Mouse (Mus musculus) lung, postnatal 4 days (tissue): ENCODE measurements at regions not wholly inside any gene's neighbourhood (a gene's known extent, or its start where the extent isn't known, plus 50 kb on each side); places are given as distances from the start of the nearest gene placed in this dataset.

Source experiments
- DNase-seq, 2 experiments: peaks; one replicate each; pipeline ENCODE4 v3.0.0; 2021

- DNase-seq, result no peak
Measured at GRCm38 (mm10) chr8:26288163-26288562, 168.8 kb downstream of the Gm45692 start.

GRCm38 (mm10) chr8:26298066-26298804 is 178.9 kb downstream of the Gm45692 start:
- no peak for DNase-seq

DNA sequence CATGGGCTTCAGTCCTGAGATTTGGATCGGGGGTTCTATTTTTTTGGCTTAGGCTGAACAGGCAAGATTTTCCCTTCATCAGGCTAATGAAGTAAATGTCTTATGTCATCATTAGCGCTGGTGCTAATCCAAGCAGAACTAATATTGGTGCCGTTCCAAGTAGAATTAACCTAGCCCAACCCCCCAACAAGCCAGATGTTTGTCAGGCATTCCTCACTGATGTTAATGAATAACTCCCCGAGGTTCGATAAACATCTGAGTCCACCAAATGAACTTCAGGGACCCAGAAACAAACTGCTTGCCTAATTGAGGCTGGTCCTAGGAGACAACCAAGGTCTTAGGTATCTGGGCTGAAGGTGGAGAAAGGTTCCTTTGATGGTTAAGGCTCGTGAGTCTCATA is 180.9 kb downstream of the Gm45692 start:
- DNase-seq, result no peak

DNA sequence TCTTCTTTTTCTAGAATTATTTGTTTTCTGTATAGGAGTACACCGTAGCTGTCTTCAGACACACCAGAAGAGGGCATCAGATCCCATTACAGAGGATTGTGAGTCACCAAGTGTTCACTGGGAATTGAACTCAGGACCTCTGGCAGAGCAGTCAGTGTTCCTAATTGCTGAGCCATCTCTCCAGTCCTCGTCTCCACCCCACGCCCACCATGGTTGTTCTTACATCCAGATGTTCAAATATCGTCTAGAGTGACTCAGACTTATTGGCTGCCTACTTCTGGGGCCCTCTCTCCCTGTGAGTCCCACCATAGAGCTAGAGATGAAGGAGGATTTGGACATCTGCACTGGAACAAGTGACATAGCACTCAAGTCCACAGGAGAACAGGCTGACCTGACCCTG is 182.6 kb downstream of the Gm45692 start:
- DNase-seq, result no peak

DNA sequence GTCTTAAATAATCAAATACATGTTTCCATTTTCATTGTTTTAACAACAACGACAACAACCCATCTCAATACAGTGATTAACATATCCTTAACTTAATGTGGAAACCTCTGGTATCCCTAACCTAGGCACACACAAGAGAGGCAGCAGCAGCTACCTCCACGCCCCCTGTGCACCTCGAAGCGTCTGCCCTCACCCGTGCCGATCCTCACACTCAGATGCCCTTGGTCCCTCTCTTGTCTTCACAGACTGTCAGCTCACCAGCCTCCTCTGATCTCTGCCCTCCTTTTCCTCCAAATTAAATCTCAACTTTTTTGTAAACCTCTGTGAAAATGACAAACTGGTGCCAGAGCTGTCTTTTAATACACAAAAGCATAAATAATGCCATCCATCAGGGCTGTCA is 185.2 kb downstream of the Gm45692 start:
- DNase-seq, result no peak

DNA sequence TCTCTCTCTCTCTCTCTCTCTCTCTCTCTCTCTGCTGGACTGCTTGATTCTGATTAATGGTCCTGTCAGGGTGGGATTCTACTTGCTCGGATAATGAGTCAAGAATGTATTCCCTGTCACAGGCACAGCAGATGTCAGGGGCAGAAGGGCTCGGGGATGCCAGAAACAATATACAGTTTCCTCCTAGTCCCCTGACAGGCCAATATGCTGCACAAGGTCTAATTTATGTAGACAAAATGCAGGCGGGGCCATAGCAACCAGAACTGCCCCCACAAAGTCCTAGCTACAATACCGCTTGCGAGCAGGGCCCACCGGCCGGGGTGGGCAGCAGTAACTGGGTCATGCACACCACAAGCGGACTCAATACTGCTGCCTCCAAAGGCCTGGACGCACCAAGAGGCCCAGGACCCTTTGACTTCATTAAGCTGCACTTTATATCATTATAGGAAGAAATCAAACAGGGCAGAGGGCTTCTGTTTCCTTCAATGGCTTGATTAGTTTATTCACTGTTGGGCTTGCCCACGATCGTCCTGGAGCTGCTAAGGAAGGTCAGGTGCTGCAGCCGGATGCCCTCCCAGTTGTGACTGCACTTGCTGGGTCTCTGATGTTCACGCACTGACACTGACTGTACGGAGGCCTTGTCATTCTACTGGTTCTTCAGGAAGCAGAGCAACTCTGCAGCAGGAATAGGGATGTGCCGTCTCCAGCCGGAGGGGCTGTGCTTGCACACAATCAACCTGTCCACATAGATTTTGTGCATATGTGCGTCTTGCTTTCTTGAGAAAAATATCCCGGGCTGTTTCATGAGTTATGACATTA is 185.9 kb downstream of the Gm45692 start:
- no peak for DNase-seq

GRCm38 (mm10) chr8:26308121-26308641 is 188.8 kb downstream of the Gm45692 start:
- DNase-seq, result no peak

DNA sequence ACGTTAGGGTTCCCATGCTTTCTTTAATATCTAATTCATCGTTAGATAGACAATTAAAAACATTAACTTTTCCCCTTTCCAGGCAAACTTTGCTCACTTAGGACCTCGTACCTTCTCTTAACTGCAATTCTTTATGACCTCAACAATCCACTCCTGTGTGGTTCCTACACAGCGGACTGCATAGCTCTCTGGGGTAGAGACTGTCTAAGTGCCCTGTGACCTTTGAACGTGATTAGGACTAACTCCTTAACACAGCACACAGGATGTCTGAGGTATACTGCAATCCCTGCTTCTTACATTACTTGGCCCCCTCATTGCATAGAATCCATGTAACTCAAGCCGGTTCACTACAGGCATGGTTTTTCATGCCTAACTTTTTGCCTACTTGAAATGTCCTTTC is 190.4 kb downstream of the Gm45692 start:
- no peak for DNase-seq

DNA sequence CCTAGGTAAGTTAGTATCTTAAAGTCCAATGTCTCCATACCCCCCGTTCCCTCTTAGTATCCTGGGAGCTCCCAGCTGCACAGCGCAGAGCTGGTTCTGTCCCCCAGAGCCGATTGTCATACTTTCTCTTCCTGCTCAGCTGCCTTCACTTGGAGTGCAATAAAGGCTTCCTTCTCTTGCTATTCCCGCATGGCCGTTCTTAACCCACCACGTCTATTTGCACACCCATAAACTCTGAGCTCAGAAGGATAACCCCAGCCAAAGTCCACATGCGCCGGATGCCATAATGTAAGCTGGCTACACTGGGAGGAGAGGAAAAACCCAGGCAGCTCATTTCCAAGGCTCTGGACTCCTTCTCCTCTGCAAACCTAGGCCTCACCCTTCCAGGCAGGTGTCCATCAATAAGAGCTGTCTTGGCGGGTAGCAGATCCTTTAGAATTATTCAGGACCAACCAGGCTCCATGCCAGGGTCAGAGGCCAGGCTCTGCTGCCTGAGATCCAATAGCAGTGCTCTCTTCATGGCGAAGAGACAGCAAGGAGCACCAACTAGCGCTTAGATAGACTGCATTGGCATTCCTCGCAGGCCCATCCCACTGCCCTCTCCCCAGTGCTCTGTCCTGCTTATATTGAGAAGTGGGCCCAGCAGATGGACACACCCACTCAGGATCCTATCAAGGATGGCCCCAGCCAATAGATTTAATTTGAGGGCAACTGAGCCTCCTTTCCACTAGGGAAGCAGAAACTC is 204.4 kb downstream of the Gm45692 start:
- no peak for DNase-seq

DNA sequence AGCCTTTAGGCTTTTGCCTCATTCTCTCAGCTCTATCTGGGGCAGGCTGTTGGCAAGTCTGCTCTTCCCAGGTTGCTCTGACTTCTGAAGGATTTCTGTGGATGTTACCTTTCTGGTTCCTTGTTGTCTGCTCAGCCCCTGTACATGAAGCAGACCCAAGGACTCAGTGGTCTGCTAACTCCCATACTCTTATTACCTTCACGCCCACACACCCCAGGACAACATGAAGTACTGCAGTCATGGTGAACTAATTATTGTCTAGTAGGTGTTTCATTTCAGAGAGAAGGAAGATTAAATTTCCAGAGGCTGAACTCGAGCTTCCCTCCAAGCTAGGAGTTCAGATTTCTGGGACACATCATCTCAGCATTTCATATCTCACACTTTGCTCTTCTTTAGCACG is 205.3 kb downstream of the Gm45692 start:
- no peak for DNase-seq

- DNase-seq, result no peak
Measured at GRCm38 (mm10) chr8:26329813-26330212, 210.5 kb downstream of the Gm45692 start.

- DNase-seq, result no peak
Measured at GRCm38 (mm10) chr8:26336906-26337650, 217.7 kb downstream of the Gm45692 start.

GRCm38 (mm10) chr8:26345078-26345477 is 225.7 kb downstream of the Gm45692 start:
- DNase-seq, result peak; percentile 59 to 70

DNA sequence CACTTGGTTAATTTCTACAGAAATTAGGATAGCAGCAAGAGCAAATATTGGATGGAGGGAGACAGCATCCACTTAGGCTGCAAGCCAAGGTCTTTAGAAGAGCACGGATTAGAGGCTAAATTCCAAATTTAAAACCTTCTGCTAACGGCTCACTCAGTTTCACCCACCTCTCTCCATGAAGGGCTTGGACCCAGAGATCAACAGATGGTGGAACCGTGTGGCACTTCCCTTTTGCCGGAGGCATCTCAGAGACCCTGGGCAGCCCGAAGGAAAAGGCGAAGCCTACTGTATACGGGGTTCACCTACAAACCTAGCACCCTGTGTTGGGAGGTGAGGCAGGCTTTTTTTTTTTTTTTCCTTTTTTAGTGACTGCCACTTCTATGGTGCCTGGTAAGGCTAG is 229.9 kb downstream of the Gm45692 start:
- DNase-seq, result no peak

DNA sequence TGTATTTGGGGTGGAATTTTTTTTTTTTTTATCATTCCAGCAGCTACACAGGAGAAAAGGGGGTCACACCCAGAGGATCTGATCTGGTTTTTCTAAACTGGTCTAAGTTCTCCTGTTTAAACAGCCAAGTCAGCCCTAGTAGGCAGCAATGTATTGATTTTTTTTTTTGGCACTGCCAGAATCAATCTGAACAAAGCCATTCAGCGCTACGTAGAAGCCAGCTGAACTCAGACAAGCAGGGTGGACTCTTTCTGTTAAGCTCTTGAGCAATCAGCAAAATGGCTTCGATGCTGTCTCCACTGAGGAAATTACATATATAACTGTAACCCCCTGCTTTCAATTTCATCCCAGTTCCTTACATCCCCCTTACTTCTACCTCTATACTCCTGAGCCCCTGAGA is 230.5 kb downstream of the Gm45692 start:
- no peak for DNase-seq

GRCm38 (mm10) chr8:26350616-26351015 is 231.3 kb downstream of the Gm45692 start:
- no peak for DNase-seq

- peak; percentile 60 to 84 for DNase-seq
Measured at GRCm38 (mm10) chr8:26351643-26352540, 232.6 kb downstream of the Gm45692 start.

DNA sequence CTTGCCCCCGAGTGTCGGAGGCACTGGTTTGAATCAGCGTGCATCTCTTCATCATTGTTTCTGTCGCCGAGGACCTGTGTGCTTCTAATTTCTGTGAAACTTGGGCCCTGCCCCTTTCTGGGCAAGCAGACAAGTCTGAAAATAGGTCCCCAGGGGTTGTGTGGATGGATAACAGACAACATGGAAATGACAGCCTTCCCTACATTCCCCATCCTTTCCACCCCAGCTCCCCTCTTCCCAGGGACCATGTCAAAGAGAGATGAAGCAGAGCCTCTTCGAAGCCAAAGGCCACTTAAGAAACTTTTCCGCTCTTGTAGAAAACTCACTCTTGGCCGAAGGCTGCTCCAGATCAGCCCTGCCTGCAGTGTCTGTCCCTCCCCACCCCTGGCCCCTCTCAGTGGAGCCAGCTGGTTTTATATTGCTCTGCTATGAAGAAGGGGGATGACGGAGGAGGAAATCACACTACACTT is 233.2 kb downstream of the Gm45692 start:
- peak; percentile 64 to 86 for DNase-seq

DNA sequence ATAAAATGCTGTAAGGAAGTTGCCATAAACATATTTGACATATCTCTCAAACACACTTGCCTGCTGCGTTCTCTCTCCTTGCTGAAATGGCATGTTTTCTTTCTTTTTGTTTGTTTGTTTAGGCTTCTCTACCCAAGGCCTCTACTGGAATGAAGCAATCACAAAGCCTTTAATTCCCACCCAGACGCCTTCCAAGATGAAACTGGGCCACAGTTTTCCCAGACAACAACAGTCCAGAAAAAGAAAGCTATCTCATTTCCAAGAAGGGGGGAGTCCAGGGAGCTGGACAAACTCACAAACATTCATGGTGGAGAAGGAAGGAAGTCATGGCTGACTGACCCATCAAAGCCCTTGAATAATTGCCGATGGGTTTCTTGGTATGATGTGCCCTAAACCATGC is 234.1 kb downstream of the Gm45692 start:
- DNase-seq, result peak; percentile 23 to 28

DNA sequence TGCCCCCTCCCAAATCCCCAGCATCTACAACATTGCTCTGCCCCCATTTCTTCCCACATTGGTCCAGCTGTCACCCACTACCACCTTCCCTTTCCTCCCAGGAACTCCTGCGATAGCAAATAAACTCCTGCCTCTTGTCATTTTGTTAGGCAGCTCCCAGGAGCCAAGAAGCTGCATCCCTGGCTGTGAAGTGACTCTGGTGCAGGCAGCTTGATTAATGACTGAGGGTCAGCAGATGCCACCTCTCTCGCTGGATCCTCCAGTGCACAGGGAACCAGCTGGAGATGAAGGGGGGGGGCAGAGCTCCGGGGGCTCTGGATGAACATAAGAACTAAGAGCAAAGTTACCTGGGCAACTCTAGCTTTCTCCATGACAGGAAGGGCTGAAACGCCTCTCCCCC is 235.2 kb downstream of the Gm45692 start:
- DNase-seq, result peak in 1 of 2 experiments; percentile 56

DNA sequence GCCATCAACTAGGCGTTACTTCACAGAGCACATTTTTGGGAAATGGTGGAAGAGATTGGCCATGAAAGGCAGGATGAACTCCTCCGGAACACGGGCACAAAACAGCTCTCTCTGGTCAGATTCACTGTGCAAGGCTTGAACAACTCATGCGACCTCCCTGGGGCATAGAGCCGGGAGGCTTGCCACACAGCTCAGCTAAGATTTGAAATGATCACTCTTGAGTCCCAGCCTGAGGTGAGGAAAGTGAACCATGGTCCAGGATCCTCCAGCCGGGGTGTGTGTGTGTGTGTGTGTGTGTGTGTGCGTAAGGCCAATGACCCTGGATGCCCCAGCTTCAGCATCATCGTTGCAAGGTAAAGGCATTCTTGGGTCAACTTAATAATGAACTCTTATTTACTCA is 237.5 kb downstream of the Gm45692 start:
- DNase-seq, result no peak
